Mouse (Mus musculus) lung, adult 2 months (tissue): ENCODE results near the gene Tpd52l1. TPM values are rescaled to one million over a fixed set of nuclear protein-coding genes. Genes with fewer than 3 reads are reported as not detected.
A peak's percentile ranks its signal among the peaks of the same experiment; 100 is the strongest.

ENCODE experiments used
- DNase-seq: peaks from one replicate; pipeline ENCODE4 v3.0.0; 2022
- H3K4me1 ChIP-seq: fragments of 200-500 bp; 2 replicates; pipeline ENCODE4 v1.6.1; 2011; ENCODE audit warnings: low read length; ENCODE audit not compliant: control insufficient read depth, insufficient read depth
- H3K4me3 ChIP-seq: fragments of 200-500 bp; replicated peaks from 2 replicates; pipeline ENCODE3; 2011; ENCODE audit warnings: low read depth, mild to moderate bottlenecking, control low read depth, low read length; ENCODE audit errors: extremely low read depth
- CTCF ChIP-seq: fragments of 200-500 bp; IDR thresholded peaks from 2 replicates; pipeline ENCODE4 v1.5.1; 2011; ENCODE audit warnings: mild to moderate bottlenecking, low read length, control low read depth; ENCODE audit not compliant: insufficient read depth
- POLR2A ChIP-seq: fragments of 200-500 bp; IDR thresholded peaks from 2 replicates; pipeline ENCODE4 v1.6.1; 2011; ENCODE audit warnings: low read depth, mild to moderate bottlenecking, control low read depth, low read length, borderline replicate concordance; ENCODE audit errors: extremely low read depth
- WGBS: fragments of 180-500 bp; shearing (Covaris S2); methylation state at CpG from one replicate; pipeline ENCODE4 v1.1.7; 2018; 5-methylcytosine and 5-hydroxymethylcytosine counted together
- polyA plus RNA-seq: library from polyadenylated mRNA; depleted of rRNA; stranded (reverse); fragments of >200 nt; gene quantifications from 2 replicates; pipeline ENCODE4 v1.2.3, GENCODE M21; 2012

Tpd52l1 gene
- polyA plus RNA-seq, 1 experiment: 1.8 TPM

- TF ChIP-seq CTCF: no peak
- no peak for TF ChIP-seq POLR2A
- no peak for DNase-seq
- no peak overlapping the region for H3K4me3 ChIP-seq
- no peaks in the 10 kb centered on the region for H3K4me1 ChIP-seq
- 68% methylated on average over 2 of the region's 2 CpGs for WGBS
Measured at GRCm38 (mm10) chr10:31351056-31351455, 94.7 kb downstream of the Tpd52l1 start.

GRCm38 (mm10) chr10:31346401-31346800 is 99.4 kb downstream of the Tpd52l1 start:
- Histone ChIP-seq H3K4me1 (no peaks in the 10 kb centered on the region), H3K4me3 (no peak overlapping the region)
- no peak for TF ChIP-seq CTCF
- TF ChIP-seq POLR2A: no peak
- no peak for DNase-seq
- WGBS: 65% methylated on average over 8 of the region's 8 CpGs

GRCm38 (mm10) chr10:31336432-31336831 is 109.3 kb downstream of the Tpd52l1 start:
- 76% methylated on average over 5 of the region's 5 CpGs for WGBS
- Histone ChIP-seq H3K4me1 (no peaks in the 10 kb centered on the region), H3K4me3 (no peak overlapping the region)
- TF ChIP-seq POLR2A: no peak
- no peak for DNase-seq

- no peak for TF ChIP-seq POLR2A
- TF ChIP-seq CTCF: no peak
- no peak overlapping the region for H3K4me3 ChIP-seq
- peak; percentile 5 for DNase-seq
- 81% methylated on average over 4 of the region's 4 CpGs for WGBS
- no peaks in the 10 kb centered on the region for H3K4me1 ChIP-seq
Measured at GRCm38 (mm10) chr10:31331225-31331775, 114.5 kb downstream of the Tpd52l1 start.

GRCm38 (mm10) chr10:31330286-31330962 is 115.3 kb downstream of the Tpd52l1 start:
- Histone ChIP-seq H3K4me1 (no peaks in the 10 kb centered on the region), H3K4me3 (no peak overlapping the region)
- no peak for DNase-seq
- TF ChIP-seq CTCF (no peak), POLR2A (no peak)
- 89% methylated on average over 3 of the region's 3 CpGs for WGBS

- 77% methylated on average over 1 of the region's 1 CpGs for WGBS
- Histone ChIP-seq H3K4me3 (no peak overlapping the region), H3K4me1 (no peaks in the 10 kb centered on the region)
- no peak for DNase-seq
- TF ChIP-seq CTCF (no peak), POLR2A (no peak)
Measured at GRCm38 (mm10) chr10:31329436-31329835, 116.3 kb downstream of the Tpd52l1 start.

GRCm38 (mm10) chr10:31318491-31318890 is 127.3 kb downstream of the Tpd52l1 start:
- 87% methylated on average over 5 of the region's 5 CpGs for WGBS
- no peaks in the 10 kb centered on the region for H3K4me1 ChIP-seq
- no peak for DNase-seq
- H3K4me3 ChIP-seq: no peak overlapping the region
- TF ChIP-seq CTCF (no peak), POLR2A (no peak)

- DNase-seq: peak; percentile 75
- WGBS: 2% methylated on average over 43 of the region's 44 CpGs
- Histone ChIP-seq H3K4me1 (no peaks in the 10 kb centered on the region), H3K4me3 (peak within 1 kb of the TSS; percentile 89)
- TF ChIP-seq CTCF (no peak), POLR2A (peak; percentile 92; the same call in 1 of the 2 replicates)
Measured at GRCm38 (mm10) chr10:31312865-31313848, 132.6 kb downstream of the Tpd52l1 start, which contains the start of gene Hddc2. Gene Hddc2, plus strand, starts transcription at chr10:31313383.

- no peak for DNase-seq
- H3K4me1 ChIP-seq: no peaks in the 10 kb centered on the region
- no peak overlapping the region for H3K4me3 ChIP-seq
- no peak for TF ChIP-seq CTCF
- no peak for TF ChIP-seq POLR2A
- WGBS: 13% methylated on average over 1 of the region's 1 CpGs
Measured at GRCm38 (mm10) chr10:31307024-31307598, 138.6 kb downstream of the Tpd52l1 start.
